Mouse (Mus musculus): Measurements from ENCODE around the gene Stk24.

- no peak for TF ChIP-seq CTCF (IDR thresholded peaks at IDR 0.05)
- no peak for TF ChIP-seq EP300 (IDR thresholded peaks at IDR 0.05)
Observed at GRCm38 (mm10) chr14:121267801-121268200, 112.0 kb downstream of the Stk24 start.
